Mouse (Mus musculus) frontal cortex, postnatal 36 days (tissue): ENCODE data around the gene Scgb2b26.

Source experiments
- DNase-seq, 2 experiments: peaks; one replicate each; pipeline ENCODE4 v3.0.0; 2022; ENCODE audit warnings: low spot score in 2 of 2

Gene Scgb2b26

GRCm38 (mm10) chr7:33944940-33945339, at the start of gene Scgb2b26:
Gene Scgb2b26 (minus strand): TSS chr7:33945040.
- no peak for DNase-seq

GRCm38 (mm10) chr7:33982281-33982680, 37.4 kb upstream of the Scgb2b26 start:
- DNase-seq = peak; percentile 0

- DNase-seq = no peak
These were observed 41.9 kb downstream of the Scgb2b26 start for GRCm38 (mm10) chr7:33902982-33903381.

GRCm38 (mm10) chr7:33900803-33901202, 44.0 kb downstream of the Scgb2b26 start:
- no peak for DNase-seq

- DNase-seq = no peak
These were observed 44.8 kb downstream of the Scgb2b26 start for GRCm38 (mm10) chr7:33900007-33900406.
